Mouse (Mus musculus): ENCODE measurements around the gene Vps8. TPM values are rescaled to one million over a fixed set of nuclear protein-coding genes. Genes with fewer than 3 reads are reported as not detected.
A peak's percentile ranks its signal among the peaks of the same experiment; 100 is the strongest.

Gene Vps8
- polyA plus RNA-seq, 1 experiment: 29.5 TPM

DNA sequence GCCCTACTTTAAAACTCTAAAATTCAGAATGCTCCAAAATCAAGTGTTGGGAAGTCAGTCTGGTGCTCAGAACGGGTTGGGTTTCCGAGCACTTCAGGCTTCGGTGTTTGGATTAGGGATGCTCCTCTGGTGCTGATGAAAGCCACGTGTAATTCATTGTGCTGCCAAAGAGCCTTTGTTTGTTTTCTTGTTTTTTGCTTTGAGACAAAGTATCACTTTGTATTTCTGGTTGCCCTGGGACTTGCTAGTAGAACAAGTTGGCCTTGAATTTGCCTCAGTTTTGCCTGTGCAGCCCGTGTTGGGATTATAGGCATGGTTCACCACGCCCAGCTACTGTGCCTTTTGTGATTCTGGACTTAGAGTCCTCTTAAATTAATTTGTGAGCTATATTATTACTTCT, 29.7 kb downstream of the Vps8 start:
- Histone ChIP-seq H3K4me3 (ENCODE audit: insufficient read depth, low read length) (no peak overlapping the region), H3K4me1 (ENCODE audit: control insufficient read depth, insufficient read depth, low read length) (no peaks in the 10 kb centered on the region), H3K27ac (ENCODE audit: insufficient read depth, low read length) (no peak overlapping the region)
- no peak for TF ChIP-seq POLR2A (IDR thresholded peaks at IDR 0.05; ENCODE audit: low read depth, low read length)
- TF ChIP-seq CTCF (IDR thresholded peaks at IDR 0.05; ENCODE audit: borderline replicate concordance, insufficient read depth, low read length): no peak

DNA sequence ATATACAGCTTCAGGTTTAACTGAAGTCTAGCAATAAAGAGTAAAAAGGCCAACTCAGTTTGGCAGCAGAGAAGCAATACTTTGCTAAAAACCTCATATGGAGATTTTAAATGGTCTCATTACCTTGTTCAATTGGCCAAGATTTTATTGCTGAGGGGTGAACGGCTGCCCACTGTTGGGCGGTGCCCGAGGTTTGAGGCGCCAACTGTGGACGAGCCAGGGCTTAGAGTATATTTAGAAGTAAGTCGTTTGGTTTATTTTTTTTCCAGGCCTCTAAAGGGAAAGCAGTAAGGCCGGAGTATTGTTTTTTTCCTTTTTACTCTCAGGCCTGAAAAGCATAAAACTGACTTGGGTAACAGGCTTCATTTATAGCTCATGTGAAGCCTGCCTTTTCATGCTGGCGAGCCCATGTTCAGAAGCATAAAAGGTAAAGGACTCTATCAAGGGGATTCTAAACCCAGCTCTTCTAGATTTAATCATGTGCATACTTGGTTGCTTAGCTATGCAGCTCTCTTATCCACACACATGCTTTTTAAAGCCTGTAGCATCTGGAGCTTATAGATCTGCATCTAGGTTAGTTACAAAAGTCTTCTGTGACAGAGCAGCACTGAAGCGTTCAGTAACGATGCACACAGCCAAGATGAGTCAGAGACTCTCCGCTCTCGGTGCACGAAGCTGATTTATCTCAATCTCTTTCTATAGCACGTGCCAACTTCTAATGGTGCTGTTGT, 34.9 kb downstream of the Vps8 start:
- Histone ChIP-seq H3K4me3 (ENCODE audit: insufficient read depth, low read length) (no peak overlapping the region), H3K27ac (ENCODE audit: insufficient read depth, low read length) (0 out of 2 replicates have a peak overlapping the region, but pooled peaks have one; percentile 26), H3K4me1 (ENCODE audit: control insufficient read depth, insufficient read depth, low read length) (no peaks in the 10 kb centered on the region)
- TF ChIP-seq POLR2A (IDR thresholded peaks at IDR 0.05; ENCODE audit: low read depth, low read length) (no peak), CTCF (IDR thresholded peaks at IDR 0.05; ENCODE audit: borderline replicate concordance, insufficient read depth, low read length) (no peak)

DNA sequence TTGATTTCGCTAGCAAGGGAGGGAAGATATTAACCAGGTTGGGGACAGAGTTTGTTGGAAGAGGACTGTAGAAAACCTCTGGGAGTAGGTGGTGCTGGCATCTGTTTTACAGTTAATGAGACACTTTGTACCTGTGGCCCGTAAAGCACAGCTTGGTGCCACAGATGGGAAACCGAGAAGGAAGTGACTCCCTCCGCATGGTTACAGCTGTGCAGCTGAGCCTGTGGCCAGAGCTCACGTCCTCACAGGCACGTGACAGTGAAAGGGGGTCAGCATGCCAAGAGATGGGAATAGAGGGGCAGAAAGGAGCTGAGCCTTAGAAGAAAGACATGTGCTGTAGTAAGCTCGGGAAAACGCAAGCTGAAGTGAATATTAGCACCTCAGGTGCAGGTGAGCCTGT, 43.0 kb downstream of the Vps8 start:
- TF ChIP-seq POLR2A (IDR thresholded peaks at IDR 0.05; ENCODE audit: low read depth, low read length) (no peak), CTCF (IDR thresholded peaks at IDR 0.05; ENCODE audit: borderline replicate concordance, insufficient read depth, low read length) (no peak)
- no peak overlapping the region for H3K4me3 ChIP-seq (ENCODE audit: insufficient read depth, low read length)
- H3K27ac ChIP-seq (ENCODE audit: insufficient read depth, low read length): no peak overlapping the region
- H3K4me1 ChIP-seq (ENCODE audit: control insufficient read depth, insufficient read depth, low read length): no peaks in the 10 kb centered on the region

DNA sequence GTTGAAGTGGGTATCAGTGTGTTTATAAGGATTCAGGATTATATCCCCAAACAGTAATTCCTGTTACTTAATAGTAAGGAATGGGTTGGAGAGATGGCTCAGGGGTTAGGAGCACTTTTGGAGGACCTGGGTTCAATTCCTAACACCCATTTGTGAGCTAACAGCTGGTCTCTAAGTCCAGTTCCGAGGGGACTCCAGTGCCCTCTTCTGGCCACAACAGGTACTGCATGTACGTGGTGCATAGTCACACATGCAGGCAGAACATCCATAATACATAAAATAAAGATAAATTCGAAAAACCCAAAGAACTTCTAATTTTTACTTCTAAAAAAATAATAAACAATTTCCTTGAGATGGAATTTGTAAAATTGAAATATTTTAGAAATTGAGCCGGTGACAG, 47.5 kb downstream of the Vps8 start:
- Histone ChIP-seq H3K4me3 (ENCODE audit: insufficient read depth, low read length) (no peak overlapping the region), H3K4me1 (ENCODE audit: control insufficient read depth, insufficient read depth, low read length) (no peaks in the 10 kb centered on the region), H3K27ac (ENCODE audit: insufficient read depth, low read length) (no peak overlapping the region)
- TF ChIP-seq CTCF (IDR thresholded peaks at IDR 0.05; ENCODE audit: borderline replicate concordance, insufficient read depth, low read length) (peak; percentile 58; the same call in 1 of the 2 replicates), POLR2A (IDR thresholded peaks at IDR 0.05; ENCODE audit: low read depth, low read length) (no peak)

DNA sequence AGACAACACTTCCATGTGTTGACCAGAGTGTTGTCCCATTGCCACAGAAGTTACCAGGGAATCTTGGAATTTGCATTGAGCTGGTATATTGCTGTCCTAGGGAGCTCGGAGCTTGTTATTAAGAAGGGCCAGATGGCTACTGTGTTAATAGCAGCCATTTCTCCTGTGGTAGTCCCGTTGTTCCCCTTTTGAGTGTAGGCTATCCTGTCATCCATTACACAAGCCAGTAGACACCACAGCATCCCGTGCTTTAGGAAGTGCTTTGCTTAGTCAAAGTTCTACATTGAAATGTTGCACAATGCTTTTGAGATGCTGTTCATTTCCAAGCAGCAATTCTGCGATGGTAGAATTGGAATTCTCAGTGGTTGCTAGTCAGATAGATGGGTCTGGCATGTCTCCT, 54.2 kb downstream of the Vps8 start:
- H3K4me3 ChIP-seq (ENCODE audit: insufficient read depth, low read length): no peak overlapping the region

DNA sequence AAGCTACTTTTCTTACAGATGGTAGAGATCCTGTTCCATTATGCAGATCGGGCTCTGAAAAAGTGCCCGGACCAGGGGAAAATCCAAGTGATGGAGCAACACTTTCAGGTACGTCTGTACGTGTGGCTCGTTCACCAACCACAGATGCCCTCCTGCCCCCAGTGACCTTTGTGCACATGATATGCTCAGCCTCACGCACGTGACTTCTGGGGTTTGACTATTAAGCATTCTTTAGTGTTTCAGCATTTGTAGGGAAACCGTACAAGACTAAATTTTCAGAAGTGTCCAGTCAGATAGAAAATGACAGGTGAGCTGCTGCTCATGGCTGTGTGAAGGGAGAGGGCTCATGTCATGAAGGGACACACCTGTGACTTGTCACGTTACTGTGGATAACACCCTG, 55.5 kb downstream of the Vps8 start:
- H3K4me1 ChIP-seq (ENCODE audit: control insufficient read depth, insufficient read depth, low read length): no peaks in the 10 kb centered on the region
- no peak overlapping the region for H3K4me3 ChIP-seq (ENCODE audit: insufficient read depth, low read length)
- no peak overlapping the region for H3K27ac ChIP-seq (ENCODE audit: insufficient read depth, low read length)
- TF ChIP-seq CTCF (IDR thresholded peaks at IDR 0.05; ENCODE audit: borderline replicate concordance, insufficient read depth, low read length) (no peak), POLR2A (IDR thresholded peaks at IDR 0.05; ENCODE audit: low read depth, low read length) (no peak)

More for the DNA sequence above, 54.2 kb downstream of the Vps8 start:
- no peak for TF ChIP-seq CTCF (IDR thresholded peaks at IDR 0.05; ENCODE audit: borderline replicate concordance, insufficient read depth, low read length)
- TF ChIP-seq POLR2A (IDR thresholded peaks at IDR 0.05; ENCODE audit: low read depth, low read length): no peak
- Histone ChIP-seq H3K27ac (ENCODE audit: insufficient read depth, low read length) (no peak overlapping the region), H3K4me1 (ENCODE audit: control insufficient read depth, insufficient read depth, low read length) (no peaks in the 10 kb centered on the region)

DNA sequence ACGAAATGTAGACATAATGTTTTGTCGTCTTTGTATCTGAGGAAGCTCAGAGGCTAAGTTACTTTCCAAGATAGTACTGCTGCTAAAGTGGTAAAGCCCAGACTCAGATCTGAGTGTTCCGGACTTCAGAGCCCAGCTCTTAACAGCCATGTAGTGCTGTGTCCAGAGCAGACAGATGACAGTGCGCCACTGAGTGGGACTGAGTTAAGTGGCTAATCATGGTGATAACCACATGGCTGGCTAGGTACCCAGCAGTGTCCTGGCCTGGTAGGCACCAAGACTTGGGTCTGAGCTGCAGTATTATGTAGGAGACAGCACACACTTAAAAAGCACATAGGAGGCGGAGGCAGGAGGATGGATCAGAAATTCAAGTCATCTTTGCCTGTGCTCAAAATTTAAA, 60.9 kb downstream of the Vps8 start:
- H3K4me1 ChIP-seq (ENCODE audit: control insufficient read depth, insufficient read depth, low read length): no peaks in the 10 kb centered on the region
- TF ChIP-seq POLR2A (IDR thresholded peaks at IDR 0.05; ENCODE audit: low read depth, low read length) (no peak), CTCF (IDR thresholded peaks at IDR 0.05; ENCODE audit: borderline replicate concordance, insufficient read depth, low read length) (no peak)
- no peak overlapping the region for H3K27ac ChIP-seq (ENCODE audit: insufficient read depth, low read length)

DNA sequence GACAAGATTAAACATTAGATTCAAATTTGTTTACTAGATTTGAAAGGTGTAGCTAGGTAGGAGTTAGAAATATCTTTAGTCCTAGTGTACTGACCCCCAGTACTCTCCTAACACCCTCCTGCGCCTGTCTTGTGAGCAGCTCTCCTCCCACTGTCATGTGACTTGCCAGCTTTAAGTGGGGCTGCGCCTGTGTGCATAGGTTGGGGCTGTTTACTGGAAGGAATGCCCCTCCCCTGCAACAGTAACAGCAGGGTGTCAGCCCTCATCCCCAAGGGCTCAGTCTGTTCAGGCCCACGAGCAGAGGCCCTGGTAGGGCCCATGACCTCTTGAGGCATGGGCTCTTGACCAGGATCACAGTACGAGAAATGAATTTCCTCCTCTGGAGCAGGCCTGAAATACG, 62.8 kb downstream of the Vps8 start:
- Histone ChIP-seq H3K4me3 (ENCODE audit: insufficient read depth, low read length) (no peak overlapping the region), H3K4me1 (ENCODE audit: control insufficient read depth, insufficient read depth, low read length) (no peaks in the 10 kb centered on the region), H3K27ac (ENCODE audit: insufficient read depth, low read length) (no peak overlapping the region)
- TF ChIP-seq POLR2A (IDR thresholded peaks at IDR 0.05; ENCODE audit: low read depth, low read length): no peak
- TF ChIP-seq CTCF (IDR thresholded peaks at IDR 0.05; ENCODE audit: borderline replicate concordance, insufficient read depth, low read length): no peak

More for the DNA sequence above, 60.9 kb downstream of the Vps8 start:
- no peak overlapping the region for H3K4me3 ChIP-seq (ENCODE audit: insufficient read depth, low read length)

DNA sequence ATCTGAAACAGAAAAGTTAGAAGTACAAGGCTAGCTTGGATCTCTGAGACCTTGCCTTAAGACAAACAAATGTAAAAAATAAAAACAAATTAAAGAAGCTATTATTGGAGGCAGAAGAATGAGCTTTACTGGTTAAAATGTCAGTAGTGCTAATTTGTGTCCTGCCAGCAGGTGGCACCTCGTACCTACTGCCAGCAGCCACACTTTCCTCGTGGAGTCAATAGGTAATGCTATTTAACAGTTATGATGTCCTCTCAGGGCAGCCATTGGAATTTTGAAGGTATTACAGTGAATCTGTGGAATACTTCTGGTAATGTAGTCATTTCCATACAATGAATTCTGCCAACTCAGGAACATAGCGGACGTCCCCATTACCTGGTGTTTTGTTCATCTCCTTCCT, 65.5 kb downstream of the Vps8 start:
- Histone ChIP-seq H3K4me1 (ENCODE audit: control insufficient read depth, insufficient read depth, low read length) (no peaks in the 10 kb centered on the region), H3K27ac (ENCODE audit: insufficient read depth, low read length) (no peak overlapping the region), H3K4me3 (ENCODE audit: insufficient read depth, low read length) (no peak overlapping the region)
- TF ChIP-seq POLR2A (IDR thresholded peaks at IDR 0.05; ENCODE audit: low read depth, low read length) (no peak), CTCF (IDR thresholded peaks at IDR 0.05; ENCODE audit: borderline replicate concordance, insufficient read depth, low read length) (peak; percentile 81)

DNA sequence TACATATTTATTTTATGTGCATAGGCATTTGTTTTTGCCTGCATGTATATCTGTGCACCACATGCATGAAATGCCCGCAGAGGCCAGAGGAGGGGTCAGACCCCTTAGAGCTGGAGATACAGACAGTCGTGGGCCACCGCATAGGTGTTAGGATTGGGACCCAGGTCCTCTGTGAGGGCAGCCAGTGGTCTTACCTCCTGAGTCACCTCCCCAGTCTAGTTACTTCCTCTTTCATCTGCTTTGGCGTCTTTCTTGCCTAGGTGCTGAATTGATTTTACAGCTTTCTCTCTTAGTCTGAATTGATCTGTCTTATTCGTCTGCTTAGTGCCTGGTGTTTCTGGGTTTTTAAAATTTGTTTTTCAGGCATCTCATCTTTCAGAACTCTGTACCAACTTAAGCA, 69.4 kb downstream of the Vps8 start:
- Histone ChIP-seq H3K4me1 (ENCODE audit: control insufficient read depth, insufficient read depth, low read length) (no peaks in the 10 kb centered on the region), H3K27ac (ENCODE audit: insufficient read depth, low read length) (no peak overlapping the region), H3K4me3 (ENCODE audit: insufficient read depth, low read length) (no peak overlapping the region)
- TF ChIP-seq CTCF (IDR thresholded peaks at IDR 0.05; ENCODE audit: borderline replicate concordance, insufficient read depth, low read length): no peak
